ENCODE assay signal across 21 mouse cellular contexts in the genomic region with DNA sequence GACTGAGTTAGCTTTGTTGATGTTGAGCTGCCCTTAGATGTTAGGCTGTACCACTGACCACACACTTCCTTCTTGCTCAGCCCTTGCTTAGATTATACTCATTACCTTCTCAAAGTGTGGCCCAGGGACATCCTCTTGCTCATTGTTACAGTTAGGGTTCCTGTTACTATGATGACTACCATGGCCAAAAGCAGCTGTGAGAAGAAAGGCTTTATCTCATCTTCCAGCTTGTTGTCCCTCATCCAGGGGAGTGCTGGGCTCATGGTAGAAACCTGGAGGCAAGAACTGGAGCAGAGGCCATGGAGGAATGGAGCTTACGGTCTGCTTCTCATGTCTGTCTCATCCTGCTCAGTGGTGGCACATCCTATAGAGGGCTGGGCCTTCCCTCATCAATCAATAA. TPM values are rescaled to one million over a fixed set of nuclear protein-coding genes. Genes with fewer than 3 reads are reported as not detected.
DNase-seq lines count a peak whose midpoint lies in the region; ATAC-seq and TF ChIP-seq lines count a peak whose summit lies in the region.
"Had no signal": no experiment of that assay in that cellular context is flagged by ENCODE, and none has a peak within 500 bp of the region (broad histone marks: within the 10 kb centered on the region; RNA-seq: fewer than 3 reads in every experiment).

No protein-coding gene starts in this region.

- H3K27me3 ChIP-seq in intestine, postnatal 0 days (replicated peaks; ENCODE audit: control insufficient read depth, insufficient read depth, low read length) = no peaks in the 10 kb centered on the region
- H3K27me3 ChIP-seq: heart, embryonic 15.5 days; neural tube, embryonic 13.5 days; Patski had no signal

- no peaks in the 10 kb centered on the region for H3K4me1 ChIP-seq in intestine, postnatal 0 days (replicated peaks; ENCODE audit: control insufficient read depth, insufficient read depth, low read length)
- H3K4me1 ChIP-seq: heart, embryonic 15.5 days had no signal

- no peak for ATAC-seq in intestine, postnatal 0 days
- ATAC-seq: forebrain, postnatal 0 days; midbrain, embryonic 16.5 days; Patski had no signal

- H3K4me2 ChIP-seq in intestine, postnatal 0 days (replicated peaks; ENCODE audit: low read depth) = no peak overlapping the region
- H3K4me2 ChIP-seq: heart, embryonic 15.5 days; neural tube, embryonic 13.5 days had no signal

- WGBS in intestine, postnatal 0 days = 100% methylated on average over 1 of the region's 1 CpGs

- H3K27ac ChIP-seq in gastrocnemius, adult 2 months = peak overlapping the region; percentile 84
- H3K27ac ChIP-seq in intestine, postnatal 0 days (ENCODE audit: low read depth, low read length) = peak overlapping the region; percentile 35; the same call in 1 of the 2 replicates
- H3K27ac ChIP-seq: heart, embryonic 15.5 days; neural tube, embryonic 13.5 days had no signal

- peak overlapping the region; percentile 35; the same call in 1 of the 2 replicates for H3K4me3 ChIP-seq in gastrocnemius, adult 2 months
- no peak overlapping the region for H3K4me3 ChIP-seq in intestine, postnatal 0 days (ENCODE audit: low read depth, low read length)
- H3K4me3 ChIP-seq: heart, embryonic 15.5 days; neural tube, embryonic 13.5 days had no signal

- TF ChIP-seq CTCF in gastrocnemius, adult 2 months (IDR thresholded peaks at IDR 0.05) = no peak
- TF ChIP-seq CTCF in intestine, postnatal 0 days (IDR thresholded peaks at IDR 0.05; ENCODE audit: low read depth) = no peak

- no peak overlapping the region for H3K9ac ChIP-seq in intestine, postnatal 0 days (ENCODE audit: low read depth, low read length)
- H3K9ac ChIP-seq: forebrain, postnatal 0 days; heart, embryonic 15.5 days; neural tube, embryonic 13.5 days had no signal

- H3K9me3 ChIP-seq in intestine, postnatal 0 days (ENCODE audit: control insufficient read depth) = no peaks in the 10 kb centered on the region
- H3K9me3 ChIP-seq: heart, embryonic 15.5 days; neural tube, embryonic 13.5 days had no signal

- DNase-seq in gastrocnemius, adult 2 months = no peak
- DNase-seq in gastrocnemius, postnatal 4 days (ENCODE audit: low spot score in 2 of 2) = no peak
- DNase-seq in T-cell, adult 2 months (ENCODE audit: low spot score) = peak; percentile 41
- DNase-seq in natural killer cell, adult 2 months (ENCODE audit: low spot score in 2 of 2) = peak; percentile 16 to 48
- no peak for DNase-seq in right cerebral cortex, adult 2 months (ENCODE audit: low spot score in 2 of 2)
- DNase-seq in urinary bladder, adult 18-20 months (ENCODE audit: low spot score in 2 of 2) = no peak
- no peak for DNase-seq in lung, postnatal 4 days
- DNase-seq: cerebellum, adult 9-10 months; forebrain, postnatal 0 days; gastrocnemius, postnatal 25 days; kidney, adult 18-20 months; kidney, postnatal 36 days; left cerebral cortex, postnatal 4 days; lung, adult 18-20 months; right cerebral cortex, postnatal 4 days; thymus, postnatal 14 days had no signal

- intact Hi-C loops in gastrocnemius, adult 2 months (cut with DNase I) = no loop called here

- H3K36me3 ChIP-seq in intestine, postnatal 0 days (ENCODE audit: control insufficient read depth, insufficient read depth) = no peaks in the 10 kb centered on the region
- H3K36me3 ChIP-seq: heart, embryonic 15.5 days; neural tube, embryonic 13.5 days had no signal

RNA-seq across cellular contexts. Expression of gene Tnrc6b, which starts 28.9 kb away (rescaled TPM):
- 10 to 100 TPM; 48.5 to 55.6 TPM for total RNA-seq in gastrocnemius, adult 2 months (2021)
- total RNA-seq in gastrocnemius, postnatal 4 days (2021) = 10 to 100 TPM; 80.8 to 81.1 TPM
- polyA plus RNA-seq in intestine, postnatal 0 days (2015; fragmentation: Nextera tagmentation; extraction: Ambion mirVana) = 6.5 and 8.9 TPM in 2 replicates

Comparison
In these comparisons a context has a peak if more than half of its experiments do, and no peak if none do; other contexts are left out.
1. DNase-seq: peak in T-cell, adult 2 months (single experiment) and natural killer cell, adult 2 months (2 of 2); none in gastrocnemius, adult 2 months (single experiment), gastrocnemius, postnatal 4 days (0 of 2), right cerebral cortex, adult 2 months (0 of 2), urinary bladder, adult 18-20 months (0 of 2) and lung, postnatal 4 days (0 of 2).